8 mouse cellular contexts compared by ENCODE assay signal in genomic region chr1:163403498-163404126, GRCm38 (mm10). TPM values are rescaled to one million over a fixed set of nuclear protein-coding genes. Genes with fewer than 3 reads are reported as not detected.
DNase-seq lines count a peak whose midpoint lies in the region; ATAC-seq lines count a peak whose summit lies in the region.

Gene Gorab, minus strand, starts transcription at chr1:163403669.

- DNase-seq in WW6 (ENCODE audit: low read depth, low spot score) = peak; percentile 77
- DNase-seq in cerebellum, postnatal 4 days (ENCODE audit: low spot score in 2 of 2) = peak; percentile 86 to 95
- peak; percentile 94 for DNase-seq in gastrocnemius, adult 18-20 months (ENCODE audit: low spot score)
- peak; percentile 97 for DNase-seq in left cerebral cortex, adult 18-20 months (ENCODE audit: low spot score in 2 of 2)
- DNase-seq in right cerebral cortex, adult 18-20 months = peak; percentile 96
- DNase-seq in urinary bladder, postnatal 10 days (ENCODE audit: low spot score) = peak; percentile 73

- under 1% methylated on average over 28 of the region's 28 CpGs for WGBS in hindbrain, embryonic 16.5 days
- WGBS in macrophage (ENCODE audit: missing documents) = under 1% methylated on average over 24 of the region's 28 CpGs

- H3K27ac ChIP-seq in hindbrain, embryonic 16.5 days (ENCODE audit: low read depth, low read length) = peak within 1 kb of the TSS; percentile 94
- peak within 1 kb of the TSS; percentile 92 for H3K27ac ChIP-seq in macrophage

- peak within 1 kb of the TSS; percentile 87 for H3K4me2 ChIP-seq in hindbrain, embryonic 16.5 days (ENCODE audit: low read length)

- H3K79me2 ChIP-seq in macrophage (ENCODE audit: inconsistent target) = peaks cover 55% of the 10 kb centered on the region

- peak within 1 kb of the TSS; percentile 85 for H3K9ac ChIP-seq in hindbrain, embryonic 16.5 days (ENCODE audit: low read depth, low read length)

- peaks cover 10% of the 10 kb centered on the region for H3K4me1 ChIP-seq in hindbrain, embryonic 16.5 days (ENCODE audit: control insufficient read depth, insufficient read depth, low read depth, low read length)

- ATAC-seq in hindbrain, embryonic 16.5 days = peak; percentile 100

- H3K27me3 ChIP-seq in hindbrain, embryonic 16.5 days (replicated peaks; ENCODE audit: control insufficient read depth, insufficient read depth, low read length) = no peaks in the 10 kb centered on the region; the same call in 1 of the 2 replicates

- H3K36me3 ChIP-seq in hindbrain, embryonic 16.5 days (ENCODE audit: control insufficient read depth, insufficient read depth, low read length) = no peaks in the 10 kb centered on the region
- no peaks in the 10 kb centered on the region for H3K36me3 ChIP-seq in macrophage (ENCODE audit: inconsistent target)

- no peaks in the 10 kb centered on the region for H3K9me3 ChIP-seq in hindbrain, embryonic 16.5 days (ENCODE audit: control insufficient read depth, low read length)

- peak within 1 kb of the TSS; percentile 87 for H3K4me3 ChIP-seq in hindbrain, embryonic 16.5 days (ENCODE audit: low read length)
- H3K4me3 ChIP-seq in macrophage (ENCODE audit: inconsistent target) = peak within 1 kb of the TSS; percentile 98

RNA-seq across cellular contexts. Expression of gene Gorab, which starts in this region (rescaled TPM):
- total RNA-seq in gastrocnemius, adult 18-20 months (2021) = 1 to 10 TPM; 2.2 to 2.4 TPM
- polyA plus RNA-seq in hindbrain, embryonic 16.5 days (2015; fragmentation: Nextera tagmentation; extraction: Ambion mirVana) = 19.2 and 20.5 TPM in 2 replicates
- 10 to 100 TPM; 11.4 to 12.5 TPM for total RNA-seq in left cerebral cortex, adult 18-20 months (2021)
- 10 to 100 TPM in 21 of 26 experiments, 1 to 10 TPM in 5; 3.6 to 28.3 (median 11.5) TPM for total RNA-seq in macrophage (2018; cell fraction: chromatin; rRNA removed)
- total RNA-seq in macrophage (2018; cell fraction: cytosol; rRNA removed) = 1 to 10 TPM; 3.0 to 5.3 (median 4.2) TPM
- 10 to 100 TPM in 12 of 26 experiments, 1 to 10 TPM in 14; 4.9 to 14.5 (median 9.8) TPM for total RNA-seq in macrophage (2018; cell fraction: nucleus; rRNA removed)
- polyA plus RNA-seq in macrophage (2018) = 3.6 to 5.3 TPM (median 5.2 TPM) in 3 replicates

Comparison
In these comparisons a context has a peak if more than half of its experiments do, and no peak if none do; other contexts are left out.
1. Peak in every context shown above with its lines: DNase-seq, ATAC-seq, H3K4me3 ChIP-seq and H3K27ac ChIP-seq.